Mouse (Mus musculus) cerebellum, adult 9-10 months (tissue): ENCODE measurements around the gene Sqor.
A peak's percentile ranks its signal among the peaks of the same experiment; 100 is the strongest.

Experiments used
- DNase-seq: peaks from one replicate; pipeline ENCODE4 v3.0.0; 2022

Gene Sqor

DNA sequence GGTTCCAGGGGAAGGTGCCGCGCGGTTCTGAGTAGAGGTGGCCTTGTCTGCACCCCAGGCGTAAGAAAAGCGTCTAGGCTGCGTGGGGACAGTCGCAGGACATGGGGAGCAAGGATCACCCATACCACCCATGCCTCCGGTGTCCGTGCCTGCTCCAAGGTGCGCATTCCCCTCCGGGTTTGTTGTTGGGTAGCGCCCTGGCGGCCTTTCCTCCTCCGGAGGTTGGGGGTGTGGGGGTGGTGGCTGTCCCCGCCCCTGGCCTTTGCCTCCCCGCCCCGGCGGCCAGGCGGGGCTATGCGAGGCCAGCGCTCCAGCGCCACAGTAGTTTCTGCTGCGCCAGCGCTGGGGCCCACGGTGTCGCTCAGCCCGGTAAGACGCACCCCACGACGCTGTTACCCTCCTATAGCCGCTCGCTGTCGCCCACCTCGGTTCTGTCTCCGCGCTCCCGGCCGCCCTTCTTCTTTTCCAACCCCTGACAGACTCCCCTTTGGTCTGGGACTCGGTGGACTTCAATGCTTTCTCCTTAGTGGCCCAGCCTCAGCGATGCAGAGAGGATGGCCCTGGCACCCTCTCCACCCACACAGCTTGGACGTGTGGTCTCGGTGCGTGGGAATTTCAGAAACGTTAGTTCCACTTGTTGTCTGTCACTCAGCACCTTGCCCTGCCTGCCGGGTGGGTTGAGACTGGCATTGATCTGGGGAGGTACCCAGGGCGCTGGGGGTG is at the start of gene Sqor:
Gene Sqor, plus strand, starts transcription at position 167 of the 723 bp plus-strand sequence.
- DNase-seq: peak; percentile 56

DNA sequence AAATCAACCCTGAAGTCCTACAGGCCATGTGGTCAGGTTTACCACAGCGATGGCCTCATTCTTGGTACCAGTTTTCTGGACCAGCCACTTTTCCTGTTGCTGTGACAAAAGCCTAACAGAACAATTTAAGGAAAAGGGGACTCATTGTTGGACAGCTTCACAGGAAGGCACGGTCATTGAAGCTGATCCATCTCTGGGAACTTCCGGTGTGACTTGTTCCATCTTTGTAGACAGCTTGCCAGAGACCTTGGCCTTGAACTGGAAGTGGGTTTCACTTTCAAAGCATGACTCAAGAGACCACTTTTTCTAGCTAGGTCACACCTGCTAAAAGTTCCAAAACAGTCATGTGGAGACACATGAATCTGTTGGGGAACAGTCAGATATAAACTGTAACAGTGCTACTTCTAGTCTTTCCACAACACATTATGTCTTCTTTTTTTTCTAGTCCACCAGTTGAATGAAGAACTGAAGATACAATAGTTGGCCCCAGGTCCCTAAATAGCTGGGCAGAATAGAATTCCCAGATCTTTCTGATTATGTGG is 48.7 kb upstream of the Sqor start:
- no peak for DNase-seq

DNA sequence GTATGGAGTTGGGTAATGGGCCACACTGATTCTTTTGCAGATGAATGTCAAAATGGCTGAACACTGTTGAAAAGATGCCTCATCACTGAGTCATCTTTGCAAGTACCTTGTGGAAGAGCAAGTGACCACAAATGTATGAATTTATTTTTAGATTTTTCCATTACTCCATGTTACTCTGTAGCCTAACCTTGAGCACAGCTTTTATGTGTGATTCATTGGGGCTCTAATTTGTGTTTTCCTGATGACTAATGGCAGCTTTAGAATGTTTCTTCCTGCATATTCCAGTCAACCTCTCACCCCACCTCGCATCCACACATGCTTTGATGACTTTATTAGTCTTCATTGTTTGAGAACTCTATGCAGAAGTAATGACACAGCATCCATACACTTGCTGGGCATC is 45.8 kb upstream of the Sqor start:
- no peak for DNase-seq

GRCm38 (mm10) chr2:122720564-122720963 is 44.5 kb upstream of the Sqor start:
- no peak for DNase-seq

- DNase-seq: no peak
These were observed 39.4 kb upstream of the Sqor start for GRCm38 (mm10) chr2:122725604-122726003.

DNA sequence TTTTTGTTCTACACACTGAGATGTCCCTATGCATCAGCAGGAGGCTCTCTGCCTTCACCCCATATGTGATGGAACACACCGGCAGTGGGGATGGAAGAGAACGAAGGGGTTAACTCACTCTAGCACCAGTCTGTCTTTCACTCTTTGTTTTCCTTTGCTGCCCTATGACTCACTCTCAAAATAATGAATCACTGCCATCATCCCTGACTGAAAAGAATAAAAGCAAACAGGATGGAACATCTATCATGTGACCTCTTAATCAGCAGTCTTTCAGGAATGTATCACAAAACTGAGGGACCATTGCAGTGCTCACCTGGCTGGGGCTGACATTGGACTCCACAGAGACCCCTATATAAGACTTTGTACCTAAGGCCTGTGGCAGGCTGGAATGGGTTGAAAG is 33.6 kb upstream of the Sqor start:
- no peak for DNase-seq

DNA sequence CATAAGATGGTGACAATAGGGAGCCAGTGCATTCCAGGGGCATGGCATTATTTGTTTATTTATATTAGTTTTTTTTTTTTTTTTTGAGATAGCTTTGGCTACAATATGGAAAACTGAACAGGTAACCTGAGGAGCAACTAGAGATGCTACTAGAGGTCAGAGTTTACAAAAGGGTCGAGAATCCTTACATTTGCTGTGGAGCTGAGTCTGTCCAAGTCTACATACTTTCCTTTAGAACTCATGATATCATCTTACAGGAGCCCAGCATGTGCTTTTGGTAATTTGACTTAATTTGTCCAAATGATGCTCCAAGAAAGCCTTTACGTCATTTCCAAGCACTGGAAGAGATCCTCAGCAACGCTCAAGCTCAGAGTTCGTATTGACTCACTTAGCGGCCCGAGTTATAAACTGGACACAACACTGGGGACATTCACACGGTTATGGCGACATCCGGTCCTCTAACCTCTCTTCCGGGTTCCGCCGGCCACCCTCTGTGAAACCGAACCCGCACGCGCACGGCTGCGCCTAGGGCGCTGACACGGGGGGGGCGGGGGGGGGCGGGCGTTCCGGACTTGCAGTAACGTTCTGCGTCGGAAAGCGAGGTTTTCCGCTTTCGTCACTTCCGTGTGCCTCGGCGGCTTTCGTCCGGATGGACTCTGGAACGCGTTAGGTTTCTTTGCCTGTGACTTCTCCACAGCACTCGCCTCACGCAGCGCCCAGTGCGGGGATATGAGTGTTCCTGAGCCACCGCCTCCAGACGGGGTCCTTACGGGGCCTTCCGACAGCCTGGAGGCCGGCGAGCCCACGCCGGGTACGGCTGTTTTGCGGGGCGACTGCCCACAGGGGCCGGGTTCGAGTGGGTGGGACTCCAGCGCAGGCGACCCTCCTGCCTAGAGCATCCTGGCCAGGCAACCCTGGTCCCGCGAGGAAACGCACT is 26.9 kb upstream of the Sqor start, which contains the start of gene Bloc1s6:
Gene Bloc1s6, plus strand, starts transcription at position 610 of the 937 bp plus-strand sequence.
- DNase-seq: peak; percentile 92

- peak; percentile 44 for DNase-seq
These were observed 26.0 kb upstream of the Sqor start for GRCm38 (mm10) chr2:122739023-122739422.

DNA sequence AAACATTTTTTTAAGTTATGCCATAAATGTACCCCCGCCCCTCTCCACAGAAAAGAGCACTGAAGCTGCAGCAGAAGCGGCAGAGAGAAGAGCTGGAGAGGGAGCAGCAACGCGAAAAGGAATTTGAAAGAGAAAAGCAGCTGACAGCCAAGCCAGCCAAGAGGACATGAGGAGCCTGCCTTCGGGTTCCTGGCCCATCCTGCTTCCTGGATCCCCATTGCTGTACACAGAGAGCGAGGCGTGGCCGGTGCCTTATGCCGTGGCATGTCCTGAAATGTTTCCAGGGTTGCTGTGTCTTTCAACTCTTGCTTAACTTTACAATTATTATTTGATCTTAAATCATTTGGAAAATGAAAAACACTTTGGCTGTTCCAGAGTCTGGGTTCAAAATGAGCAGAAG is 18.6 kb upstream of the Sqor start:
- DNase-seq: no peak

DNA sequence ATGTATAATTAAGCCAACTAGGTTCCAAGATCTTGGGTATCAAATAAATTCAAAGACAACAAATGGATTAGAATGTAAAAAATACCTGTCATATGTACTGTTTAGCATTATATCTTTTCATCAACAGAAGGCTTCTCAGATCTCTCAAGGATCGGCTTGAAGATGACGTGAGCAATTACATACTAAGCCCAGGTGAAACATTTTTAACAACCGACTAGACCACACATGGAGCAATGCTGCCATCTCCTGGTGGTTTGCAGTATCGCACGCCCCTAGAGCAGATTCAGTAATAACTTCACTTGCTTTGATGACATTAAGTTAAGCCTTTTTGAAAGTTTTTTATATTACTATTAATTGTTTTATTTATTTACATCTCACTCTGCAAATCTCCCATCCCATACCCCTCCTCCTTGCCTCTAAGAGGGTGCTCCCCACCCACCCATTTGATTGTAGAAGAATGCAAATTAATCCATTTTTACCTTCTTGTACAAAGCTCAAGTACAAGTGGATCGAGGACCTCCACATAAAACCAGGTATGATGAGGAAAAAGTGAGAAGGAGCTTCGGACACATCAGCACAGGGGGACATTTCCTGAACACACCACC is 11.2 kb upstream of the Sqor start:
- DNase-seq: peak; percentile 82

DNA sequence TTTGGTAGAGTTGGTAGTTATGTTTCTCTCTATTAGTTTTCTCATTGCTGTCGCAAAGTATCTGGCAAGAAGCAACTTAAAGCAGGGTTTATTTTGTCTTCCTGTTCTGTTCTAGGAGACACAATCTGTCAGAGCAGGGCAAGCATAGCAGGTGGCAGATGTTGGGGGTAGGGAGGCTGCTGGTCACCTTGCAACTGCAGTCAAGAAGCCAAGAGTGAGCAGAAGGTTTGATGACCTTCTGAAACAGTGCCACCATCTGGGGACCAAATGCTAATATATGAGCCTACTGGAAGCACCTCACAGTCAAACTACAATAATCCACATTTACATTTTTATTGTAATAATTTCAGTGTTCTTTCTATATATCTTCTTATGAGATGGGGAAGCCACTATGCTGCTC is 5.2 kb upstream of the Sqor start:
- DNase-seq: peak; percentile 89

DNA sequence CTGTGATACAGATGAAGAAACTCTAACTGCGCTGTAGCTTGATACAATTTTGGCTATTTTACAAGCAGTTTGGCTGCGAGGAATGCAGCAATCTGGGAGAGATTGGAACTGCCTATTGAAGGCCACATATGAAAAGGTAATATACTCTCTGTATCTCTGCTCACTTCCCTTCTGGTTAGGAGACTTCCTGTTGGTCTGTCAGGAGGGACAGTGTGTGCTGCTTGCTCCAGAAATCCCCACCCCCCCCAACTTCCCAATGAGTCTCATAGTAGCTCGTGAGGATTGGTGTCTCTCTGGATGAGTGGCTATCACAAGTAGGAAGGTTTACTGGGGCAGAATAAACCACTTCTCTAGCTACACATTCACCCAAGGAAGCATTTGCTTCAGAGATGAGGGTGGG is 2.0 kb upstream of the Sqor start:
- no peak for DNase-seq

- DNase-seq: no peak
These were observed 511 bp upstream of the Sqor start for GRCm38 (mm10) chr2:122764526-122764925.

- no peak for DNase-seq
These were observed 733 bp downstream of the Sqor start for GRCm38 (mm10) chr2:122765794-122766145.

DNA sequence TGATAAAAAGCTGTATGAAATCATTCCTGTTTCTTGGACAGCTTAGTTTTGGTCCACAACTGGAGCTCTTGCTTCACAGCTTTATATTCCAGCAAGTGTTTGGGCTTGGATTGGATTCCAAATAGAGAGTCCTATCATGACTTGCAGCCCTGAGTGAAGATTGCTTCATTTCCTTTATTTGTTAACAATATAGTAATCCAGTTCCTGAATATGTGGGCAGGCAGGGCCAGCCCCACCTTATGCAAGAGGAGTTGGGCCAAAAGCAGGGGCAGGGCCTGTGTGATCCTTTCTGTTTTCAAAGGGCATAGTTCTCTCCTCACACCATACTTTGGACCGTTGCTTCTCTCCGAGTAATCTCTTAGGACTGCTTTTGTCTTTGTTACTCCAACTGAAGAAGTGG is 6.0 kb downstream of the Sqor start:
- DNase-seq: no peak

GRCm38 (mm10) chr2:122772899-122773298 is 7.9 kb downstream of the Sqor start:
- DNase-seq: no peak

- DNase-seq: no peak
These were observed 10.5 kb downstream of the Sqor start for GRCm38 (mm10) chr2:122775491-122775890.

- DNase-seq: no peak
These were observed 11.8 kb downstream of the Sqor start for GRCm38 (mm10) chr2:122776823-122777222.

- no peak for DNase-seq
These were observed 14.9 kb downstream of the Sqor start for GRCm38 (mm10) chr2:122779967-122780366.

DNA sequence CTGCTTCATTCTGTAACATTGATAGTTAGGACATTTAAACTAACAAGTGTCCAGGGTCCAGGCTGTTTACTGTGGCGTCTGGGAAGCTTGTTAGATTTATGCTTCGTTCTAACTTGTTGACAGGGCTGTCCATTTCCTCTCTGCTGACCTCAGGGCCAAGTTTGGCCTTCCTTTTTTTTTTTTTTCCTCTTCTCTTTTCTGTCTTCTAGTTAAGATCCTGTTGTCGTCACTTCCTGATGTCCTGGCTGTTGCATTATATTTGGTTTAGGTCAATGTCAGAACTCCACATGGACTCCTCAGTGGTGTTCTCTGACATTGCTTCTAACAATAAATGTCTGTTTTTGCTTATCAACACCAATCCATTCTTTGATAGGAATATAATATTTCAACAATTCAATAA is 15.4 kb downstream of the Sqor start:
- no peak for DNase-seq

DNA sequence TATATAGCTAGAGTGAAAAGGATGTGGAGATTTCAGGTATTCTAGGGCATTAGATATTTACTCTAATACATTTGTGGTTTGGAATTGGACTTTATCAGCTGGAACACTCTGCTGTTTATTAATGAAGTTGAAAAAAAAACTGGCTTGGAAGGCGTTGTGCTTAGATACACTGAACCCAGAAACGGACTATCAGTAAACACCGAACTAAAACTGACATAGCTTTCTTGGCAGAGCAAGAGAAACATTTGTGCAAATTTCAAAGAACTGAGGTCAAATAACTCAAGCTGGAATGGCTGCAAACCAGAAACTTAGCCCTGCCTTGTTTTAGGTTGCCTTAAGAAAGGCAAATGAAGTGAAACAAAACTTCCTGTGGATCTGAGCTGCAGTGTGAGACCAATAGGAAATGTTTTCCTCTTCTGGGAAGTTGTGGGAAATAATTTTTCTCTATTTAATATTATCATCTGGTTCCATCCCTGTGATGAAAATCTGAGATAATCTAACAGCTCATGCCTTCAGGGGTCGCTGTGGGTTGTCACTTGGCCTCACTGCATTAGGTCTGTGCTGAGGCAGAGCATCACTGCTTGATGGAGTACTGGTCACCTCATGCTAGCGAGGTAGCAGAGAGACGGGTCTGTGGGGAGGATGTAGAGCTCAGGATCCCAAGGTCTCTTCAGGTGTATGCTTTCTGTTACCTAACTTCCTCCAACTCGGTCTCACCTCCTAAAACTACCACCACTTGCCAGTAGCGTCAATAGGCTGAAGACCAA is 16.7 kb downstream of the Sqor start:
- DNase-seq: no peak

DNA sequence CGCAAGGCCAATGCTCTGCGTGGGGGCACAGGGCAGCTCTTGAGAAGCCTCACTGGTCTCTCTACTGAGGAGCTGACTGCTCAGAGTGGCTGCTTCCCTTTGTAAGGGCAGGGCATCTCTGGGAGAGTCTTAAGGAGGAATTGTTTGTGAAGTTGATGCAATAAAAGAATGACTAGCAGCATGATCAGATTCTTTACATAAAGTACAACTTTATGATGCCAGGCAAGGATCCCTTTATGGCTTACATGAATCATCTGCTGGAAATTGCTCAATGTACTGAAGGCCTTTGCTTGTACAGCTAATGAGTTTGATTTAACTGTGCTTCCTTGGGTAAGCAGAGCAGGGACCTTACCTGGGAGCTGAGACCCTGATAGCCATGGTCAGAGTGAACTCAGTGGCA is 18.7 kb downstream of the Sqor start:
- DNase-seq: no peak

DNA sequence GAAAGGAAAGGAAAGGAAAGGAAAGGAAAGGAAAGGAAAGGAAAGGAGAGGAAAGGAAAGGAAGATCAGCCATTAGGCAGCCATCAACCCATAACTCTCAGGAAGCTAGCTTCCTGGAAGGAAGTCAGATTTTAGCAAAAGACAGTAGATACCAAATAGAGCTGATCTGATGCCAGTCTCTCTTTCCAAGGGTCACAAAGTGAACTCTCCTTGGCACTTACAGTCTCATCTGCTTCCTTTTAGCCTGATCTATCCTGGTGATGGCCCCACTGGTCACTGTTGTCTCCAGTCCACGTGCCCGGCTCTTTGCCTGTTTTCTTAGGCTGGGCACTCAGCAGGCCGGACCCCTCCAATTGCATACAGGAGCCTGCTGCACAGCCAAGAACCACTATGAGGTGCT is 19.7 kb downstream of the Sqor start:
- no peak for DNase-seq
